Mouse (Mus musculus) olfactory bulb, adult 2 months (tissue): ENCODE measurements at regions not wholly inside any gene's neighbourhood (a gene's known extent, or its start where the extent isn't known, plus 50 kb on each side); places are given as distances from the start of the nearest gene placed in this dataset.

Source experiments
- CTCF ChIP-seq: fragments of 200-500 bp; IDR thresholded peaks from 2 replicates; pipeline ENCODE4 v1.5.1; 2012; ENCODE audit warnings: low read depth, mild to moderate bottlenecking, low read length, moderate library complexity; ENCODE audit not compliant: insufficient read depth
- POLR2A ChIP-seq: fragments of 200-500 bp; IDR thresholded peaks from 2 replicates; pipeline ENCODE4 v1.6.1; 2012; ENCODE audit warnings: mild to moderate bottlenecking, low read depth, low read length, moderate library complexity; ENCODE audit not compliant: insufficient read depth

GRCm38 (mm10) chr11:57929506-57929905 lies 79.4 kb upstream of the Larp1 start:
- TF ChIP-seq CTCF (no peak), POLR2A (no peak)
